Mouse (Mus musculus) limb, embryonic 11.5 days (tissue): ENCODE measurements around the gene Plce1. TPM values are rescaled to one million over a fixed set of nuclear protein-coding genes. Genes with fewer than 3 reads are reported as not detected.

Source experiments
- ATAC-seq: fragments of 200-750 bp; cut with Nextera tagmentation; 2 replicates; pipeline ENCODE4 v1.8.0; 2017; ENCODE audit warnings: low read depth; ENCODE audit not compliant: insufficient number of reproducible peaks, low FRiP score, low TSS enrichment
- DNase-seq: peaks from one replicate; pipeline ENCODE4 v3.0.0-alpha.2; 2015; ENCODE audit warnings: low spot score
- H3K27ac ChIP-seq: fragments of 300-500 bp; sonication (generic); replicated peaks from 2 replicates; pipeline ENCODE4 v1.5.1; 2014; ENCODE audit warnings: low read depth, mild to moderate bottlenecking, low read length
- H3K27me3 ChIP-seq: fragments of 300-500 bp; sonication (generic); 2 replicates; pipeline ENCODE4 v1.6.1; 2014; ENCODE audit warnings: mild to moderate bottlenecking, low read length, mixed read lengths; ENCODE audit not compliant: control insufficient read depth, insufficient read depth
- H3K36me3 ChIP-seq: fragments of 300-500 bp; sonication (generic); 2 replicates; pipeline ENCODE4 v1.6.1; 2014; ENCODE audit warnings: mild to moderate bottlenecking, low read length, moderate library complexity, mixed read lengths; ENCODE audit not compliant: control insufficient read depth, insufficient read depth
- H3K4me1 ChIP-seq: fragments of 300-500 bp; sonication (generic); 2 replicates; pipeline ENCODE4 v1.6.1; 2014; ENCODE audit warnings: low read length, mixed read lengths; ENCODE audit not compliant: control insufficient read depth, insufficient read depth
- H3K4me2 ChIP-seq: fragments of 300-500 bp; sonication (generic); 2 replicates; pipeline ENCODE4 v1.6.1; 2014; ENCODE audit warnings: low read depth, mild to moderate bottlenecking, moderate library complexity; ENCODE audit not compliant: severe bottlenecking
- H3K4me3 ChIP-seq: fragments of 300-500 bp; sonication (generic); 2 replicates; pipeline ENCODE4 v1.5.1; 2014; ENCODE audit warnings: low read depth, low read length
- H3K9ac ChIP-seq: fragments of 300-500 bp; sonication (generic); 2 replicates; pipeline ENCODE4 v1.6.1; 2014; ENCODE audit warnings: mild to moderate bottlenecking, low read length
- H3K9me3 ChIP-seq: fragments of 300-500 bp; sonication (generic); 2 replicates; pipeline ENCODE4 v1.6.1; 2016; ENCODE audit warnings: low read length; ENCODE audit not compliant: control insufficient read depth
- WGBS: fragments of 180-500 bp; shearing (Covaris S2); extraction: QIAGEN DNeasy Blood & Tissue Kit; methylation state at CpG from one replicate; pipeline ENCODE4 v1.1.7; 2014; 5-methylcytosine and 5-hydroxymethylcytosine counted together
- polyA plus RNA-seq: library from polyadenylated mRNA; unstranded; fragments of >200 nt; fragmentation: Nextera tagmentation; extraction: Ambion mirVana; gene quantifications from 2 replicates; pipeline ENCODE4 v1.2.1, GENCODE M21; 2014

Plce1 gene
- polyA plus RNA-seq, 1 experiment from 2014 or later: 4.5 TPM

DNA sequence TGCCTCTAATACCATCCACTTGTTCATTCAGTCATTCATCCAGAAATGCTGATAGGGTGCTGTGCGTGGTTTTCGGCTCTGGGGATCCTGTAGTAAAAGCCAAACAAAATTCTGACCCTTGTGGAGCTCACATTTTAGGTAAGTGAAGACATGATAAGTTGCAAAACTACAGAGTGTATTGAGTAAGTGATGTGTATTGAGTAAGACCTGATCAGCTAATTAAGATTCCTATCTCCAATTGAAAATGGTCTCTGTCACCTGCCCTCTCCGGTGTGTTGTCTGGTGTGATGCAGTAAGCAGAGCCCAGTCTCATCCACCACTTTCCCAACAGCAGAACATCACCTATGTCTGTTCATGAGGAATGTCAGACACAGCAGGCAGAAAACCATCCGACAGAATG lies 198.6 kb downstream of the Plce1 start:
- H3K4me2 ChIP-seq: no peak overlapping the region
- no peaks in the 10 kb centered on the region for H3K36me3 ChIP-seq
- WGBS: 90% methylated on average over 4 of the region's 4 CpGs
- DNase-seq (no peak), ATAC-seq (no peak)
- H3K27me3 ChIP-seq: no peaks in the 10 kb centered on the region
- H3K4me1 ChIP-seq: no peaks in the 10 kb centered on the region; the same call in 1 of the 2 replicates
- no peaks in the 10 kb centered on the region for H3K9me3 ChIP-seq
- H3K9ac ChIP-seq: no peak overlapping the region
- no peak overlapping the region for H3K27ac ChIP-seq
- no peak overlapping the region for H3K4me3 ChIP-seq

DNA sequence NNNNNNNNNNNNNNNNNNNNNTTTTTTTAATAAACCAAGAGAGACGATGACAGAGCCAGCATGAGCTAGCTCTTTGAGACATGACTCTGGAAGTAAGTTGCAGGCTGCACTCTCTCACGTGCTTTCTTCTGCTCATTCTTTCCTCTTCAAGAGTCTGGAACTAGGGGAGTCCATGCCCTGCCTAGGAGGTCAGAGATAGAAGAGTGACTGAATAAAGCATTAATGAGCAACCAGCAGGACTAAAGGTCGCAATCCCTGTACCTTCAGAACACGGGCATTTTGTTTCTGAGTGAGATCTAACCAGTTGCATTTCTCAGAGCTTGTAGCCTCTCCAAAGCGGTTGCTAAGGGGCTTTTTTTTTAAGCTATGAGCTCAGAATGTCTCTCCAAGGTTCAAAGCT lies 206.4 kb downstream of the Plce1 start:
- H3K4me1 ChIP-seq: no peaks in the 10 kb centered on the region
- DNase-seq (no peak), ATAC-seq (no peak)
- H3K27ac ChIP-seq: no peak overlapping the region
- H3K4me2 ChIP-seq: no peak overlapping the region
- H3K27me3 ChIP-seq: no peaks in the 10 kb centered on the region
- WGBS: 57% methylated on average over 5 of the region's 5 CpGs
- H3K4me3 ChIP-seq: no peak overlapping the region
- H3K9me3 ChIP-seq: no peaks in the 10 kb centered on the region
- no peaks in the 10 kb centered on the region for H3K36me3 ChIP-seq
- no peak overlapping the region for H3K9ac ChIP-seq

DNA sequence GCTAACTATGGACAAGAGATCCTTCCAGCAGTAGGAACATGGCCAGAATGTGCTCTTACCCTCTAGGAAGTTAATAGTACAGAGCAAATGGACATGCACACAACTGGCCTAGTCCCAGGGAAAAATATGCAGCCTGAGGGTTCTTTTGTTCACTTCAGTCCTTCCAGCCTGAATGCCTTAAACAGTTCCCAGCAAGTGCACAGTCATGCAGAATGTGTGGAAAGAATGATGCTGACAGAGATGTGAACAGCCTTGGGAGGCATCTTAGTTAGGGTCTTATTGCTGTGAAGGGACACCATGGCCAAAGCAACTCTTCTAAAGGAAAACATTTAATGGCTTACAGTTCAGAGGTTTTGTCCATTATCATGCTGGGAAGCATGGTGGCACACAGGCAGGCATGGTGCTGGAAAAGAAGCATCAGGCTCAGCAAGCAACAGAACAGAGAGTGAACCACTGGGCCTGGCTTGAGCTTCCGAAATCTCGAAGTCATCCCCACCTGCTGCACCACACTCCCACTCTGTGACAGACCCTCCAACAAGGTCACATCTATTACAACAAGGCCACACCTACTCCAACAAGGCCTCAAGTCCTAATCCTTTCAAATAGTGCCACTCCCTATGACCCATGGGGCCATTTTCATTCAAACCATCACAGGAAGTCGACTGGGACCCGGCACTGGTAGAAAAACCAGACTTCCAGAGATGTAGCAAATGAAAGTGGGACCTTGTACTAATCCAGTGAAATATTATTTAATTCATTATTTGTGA lies 208.0 kb downstream of the Plce1 start:
- no peak for DNase-seq

GRCm38 (mm10) chr19:38690276-38690675 lies 209.4 kb downstream of the Plce1 start:
- Histone ChIP-seq H3K9ac (no peak overlapping the region), H3K9me3 (no peaks in the 10 kb centered on the region), H3K27me3 (no peaks in the 10 kb centered on the region), H3K4me2 (no peak overlapping the region), H3K4me1 (no peaks in the 10 kb centered on the region), H3K27ac (no peak overlapping the region), H3K36me3 (no peaks in the 10 kb centered on the region), H3K4me3 (no peak overlapping the region)
- ATAC-seq (no peak), DNase-seq (no peak)
- WGBS: 77% methylated on average over 2 of the region's 2 CpGs

More for the DNA sequence above, 208.0 kb downstream of the Plce1 start:
- no peak overlapping the region for H3K9ac ChIP-seq
- WGBS: 87% methylated on average over 4 of the region's 4 CpGs
- no peak overlapping the region for H3K4me2 ChIP-seq
- no peaks in the 10 kb centered on the region for H3K4me1 ChIP-seq
- no peak overlapping the region for H3K27ac ChIP-seq
- H3K27me3 ChIP-seq: no peaks in the 10 kb centered on the region
- no peak overlapping the region for H3K4me3 ChIP-seq
- no peaks in the 10 kb centered on the region for H3K9me3 ChIP-seq
- no peaks in the 10 kb centered on the region for H3K36me3 ChIP-seq
- ATAC-seq: no peak

DNA sequence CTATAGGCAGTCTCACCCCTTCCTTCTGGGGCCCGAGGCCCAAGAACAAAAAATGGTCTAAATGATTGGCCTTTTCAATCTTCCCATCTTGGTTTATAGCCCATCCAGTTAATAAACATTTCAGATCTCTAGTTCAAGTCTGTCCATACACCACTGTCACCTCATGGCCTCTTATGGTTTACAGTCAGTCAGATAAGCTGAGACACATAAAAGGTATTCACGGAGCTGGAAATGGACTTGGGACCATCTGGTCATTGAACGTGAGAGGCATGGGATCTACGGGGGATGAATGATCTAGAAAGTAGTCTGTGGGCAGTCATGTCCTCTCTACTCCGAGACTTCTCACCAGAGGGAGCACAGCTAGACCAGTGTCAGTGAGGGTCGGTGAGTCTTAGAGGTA lies 210.6 kb downstream of the Plce1 start:
- no peak overlapping the region for H3K9ac ChIP-seq
- no peak overlapping the region for H3K4me2 ChIP-seq
- DNase-seq (no peak), ATAC-seq (no peak)
- H3K9me3 ChIP-seq: no peaks in the 10 kb centered on the region
- no peak overlapping the region for H3K4me3 ChIP-seq
- no peaks in the 10 kb centered on the region for H3K36me3 ChIP-seq
- H3K27me3 ChIP-seq: no peaks in the 10 kb centered on the region
- H3K4me1 ChIP-seq: no peaks in the 10 kb centered on the region
- WGBS: 92% methylated on average over 6 of the region's 6 CpGs
- H3K27ac ChIP-seq: no peak overlapping the region

- Histone ChIP-seq H3K4me3 (no peak overlapping the region), H3K36me3 (no peaks in the 10 kb centered on the region), H3K4me1 (no peaks in the 10 kb centered on the region), H3K27ac (no peak overlapping the region), H3K27me3 (no peaks in the 10 kb centered on the region), H3K9ac (no peak overlapping the region), H3K9me3 (no peaks in the 10 kb centered on the region), H3K4me2 (no peak overlapping the region)
- DNase-seq: no peak
- WGBS: 55% methylated on average over 2 of the region's 2 CpGs
- ATAC-seq: no peak
Observed at GRCm38 (mm10) chr19:38693331-38693730, 212.4 kb downstream of the Plce1 start.

GRCm38 (mm10) chr19:38693769-38694168 lies 212.9 kb downstream of the Plce1 start:
- Histone ChIP-seq H3K36me3 (no peaks in the 10 kb centered on the region), H3K27me3 (no peaks in the 10 kb centered on the region), H3K27ac (no peak overlapping the region), H3K4me1 (no peaks in the 10 kb centered on the region), H3K9ac (no peak overlapping the region), H3K4me3 (no peak overlapping the region), H3K9me3 (no peaks in the 10 kb centered on the region), H3K4me2 (no peak overlapping the region)
- ATAC-seq (no peak), DNase-seq (no peak)
- 90% methylated on average over 4 of the region's 4 CpGs for WGBS

- 88% methylated on average over 8 of the region's 8 CpGs for WGBS
Observed at GRCm38 (mm10) chr19:38701776-38702175, 220.9 kb downstream of the Plce1 start.

GRCm38 (mm10) chr19:38704742-38705141 lies 223.8 kb downstream of the Plce1 start:
- no peaks in the 10 kb centered on the region for H3K27me3 ChIP-seq
- H3K36me3 ChIP-seq: no peaks in the 10 kb centered on the region
- no peak overlapping the region for H3K4me3 ChIP-seq
- H3K9ac ChIP-seq: no peak overlapping the region
- DNase-seq: no peak
- no peaks in the 10 kb centered on the region for H3K9me3 ChIP-seq
- WGBS: 78% methylated on average over 3 of the region's 3 CpGs
- no peak overlapping the region for H3K4me2 ChIP-seq
- no peak overlapping the region for H3K27ac ChIP-seq
- ATAC-seq: no peak
- H3K4me1 ChIP-seq: no peaks in the 10 kb centered on the region

More at GRCm38 (mm10) chr19:38701776-38702175, 220.9 kb downstream of the Plce1 start:
- H3K4me3 ChIP-seq: no peak overlapping the region
- DNase-seq: no peak
- no peaks in the 10 kb centered on the region for H3K9me3 ChIP-seq
- no peaks in the 10 kb centered on the region for H3K27me3 ChIP-seq
- H3K27ac ChIP-seq: no peak overlapping the region
- H3K4me2 ChIP-seq: no peak overlapping the region
- no peak overlapping the region for H3K9ac ChIP-seq
- H3K36me3 ChIP-seq: no peaks in the 10 kb centered on the region
- no peak for ATAC-seq
- no peaks in the 10 kb centered on the region for H3K4me1 ChIP-seq
